Comparison of ENCODE assay signal across 8 mouse cellular contexts in genomic region chr8:111717488-111717792, GRCm38 (mm10). TPM values are rescaled to one million over a fixed set of nuclear protein-coding genes. Genes with fewer than 3 reads are reported as not detected.
DNase-seq lines count a peak whose midpoint lies in the region; ATAC-seq and TF ChIP-seq lines count a peak whose summit lies in the region.

No protein-coding gene starts in this region.

- TF ChIP-seq CTCF in embryonic fibroblast, embryonic 13.5 days (IDR thresholded peaks at IDR 0.05; ENCODE audit: borderline replicate concordance, insufficient read depth, low read length) = no peak

- no peaks in the 10 kb centered on the region for H3K9me3 ChIP-seq in limb, embryonic 12.5 days
- no peaks in the 10 kb centered on the region for H3K9me3 ChIP-seq in limb, embryonic 10.5 days (replicated peaks)
- H3K9me3 ChIP-seq in intestine, embryonic 15.5 days = no peaks in the 10 kb centered on the region
- H3K9me3 ChIP-seq in neural tube, embryonic 14.5 days (ENCODE audit: control insufficient read depth, low read length) = no peaks in the 10 kb centered on the region

- DNase-seq in limb, embryonic 10.5 days (ENCODE audit: low spot score) = no peak
- no peak for DNase-seq in embryo, embryonic 9.5 days (ENCODE audit: extremely low spot score)
- no peak for DNase-seq in thymus, postnatal 14 days
- DNase-seq in layer of hippocampus, adult 9-10 months (ENCODE audit: low spot score) = no peak

- no peaks in the 10 kb centered on the region for H3K27me3 ChIP-seq in limb, embryonic 12.5 days
- H3K27me3 ChIP-seq in limb, embryonic 10.5 days (ENCODE audit: low read depth, poor library complexity, severe bottlenecking) = no peaks in the 10 kb centered on the region
- H3K27me3 ChIP-seq in intestine, embryonic 15.5 days (replicated peaks) = no peaks in the 10 kb centered on the region
- H3K27me3 ChIP-seq in neural tube, embryonic 14.5 days (ENCODE audit: control insufficient read depth, insufficient read depth, low read length) = no peaks in the 10 kb centered on the region

- H3K4me1 ChIP-seq in limb, embryonic 12.5 days (replicated peaks) = peaks cover 16% of the 10 kb centered on the region
- peaks cover 20% of the 10 kb centered on the region for H3K4me1 ChIP-seq in limb, embryonic 10.5 days
- H3K4me1 ChIP-seq in embryonic fibroblast, embryonic 13.5 days (ENCODE audit: control insufficient read depth, insufficient read depth, low read length) = peaks cover 35% of the 10 kb centered on the region
- peaks cover 46% of the 10 kb centered on the region for H3K4me1 ChIP-seq in intestine, embryonic 15.5 days (replicated peaks)
- peaks cover 30% of the 10 kb centered on the region for H3K4me1 ChIP-seq in neural tube, embryonic 14.5 days (ENCODE audit: control insufficient read depth, insufficient read depth, low read length)

- 89% methylated on average over 4 of the region's 4 CpGs for WGBS in limb, embryonic 12.5 days
- WGBS in limb, embryonic 10.5 days = 91% methylated on average over 4 of the region's 4 CpGs
- WGBS in intestine, embryonic 15.5 days = 68% methylated on average over 4 of the region's 4 CpGs
- WGBS in neural tube, embryonic 14.5 days = 26% methylated on average over 4 of the region's 4 CpGs

- peaks cover 83% of the 10 kb centered on the region for H3K36me3 ChIP-seq in limb, embryonic 12.5 days
- H3K36me3 ChIP-seq in limb, embryonic 10.5 days = peaks cover 88% of the 10 kb centered on the region
- H3K36me3 ChIP-seq in intestine, embryonic 15.5 days = peaks cover 41% of the 10 kb centered on the region
- H3K36me3 ChIP-seq in neural tube, embryonic 14.5 days (ENCODE audit: control insufficient read depth, insufficient read depth, low read length) = peaks cover 34% of the 10 kb centered on the region

- TF ChIP-seq POLR2A in embryonic fibroblast, embryonic 13.5 days (IDR thresholded peaks at IDR 0.05; ENCODE audit: low read depth, low read length) = no peak

- no peak overlapping the region for H3K4me2 ChIP-seq in limb, embryonic 12.5 days
- peak overlapping the region; percentile 41 for H3K4me2 ChIP-seq in intestine, embryonic 15.5 days (replicated peaks)
- H3K4me2 ChIP-seq in neural tube, embryonic 14.5 days (ENCODE audit: low read depth, low read length) = no peak overlapping the region

- H3K9ac ChIP-seq in limb, embryonic 12.5 days (replicated peaks) = peak overlapping the region; percentile 5; the same call in 1 of the 2 replicates
- H3K9ac ChIP-seq in intestine, embryonic 15.5 days = peak overlapping the region; percentile 41
- H3K9ac ChIP-seq in neural tube, embryonic 14.5 days (replicated peaks; ENCODE audit: low read depth, low read length) = peak overlapping the region; percentile 30; the same call in 1 of the 2 replicates

- ATAC-seq in limb, embryonic 12.5 days (ENCODE audit: insufficient number of reproducible peaks, insufficient read depth, low FRiP score, low TSS enrichment, low read depth) = no peak
- no peak for ATAC-seq in intestine, embryonic 15.5 days
- ATAC-seq in neural tube, embryonic 14.5 days (ENCODE audit: low read depth) = 0 out of 2 replicates have a peak, but pooled peaks have one; percentile 4

- H3K27ac ChIP-seq in limb, embryonic 12.5 days = peak overlapping the region; percentile 46
- no peak overlapping the region for H3K27ac ChIP-seq in limb, embryonic 10.5 days
- peak overlapping the region; percentile 82 for H3K27ac ChIP-seq in embryonic fibroblast, embryonic 13.5 days (ENCODE audit: insufficient read depth, low read length)
- H3K27ac ChIP-seq in intestine, embryonic 15.5 days = peak overlapping the region; percentile 94
- H3K27ac ChIP-seq in neural tube, embryonic 14.5 days (ENCODE audit: low read depth, low read length) = peak overlapping the region; percentile 97

- H3K4me3 ChIP-seq in limb, embryonic 12.5 days (replicated peaks) = no peak overlapping the region
- H3K4me3 ChIP-seq in limb, embryonic 10.5 days = no peak overlapping the region
- H3K4me3 ChIP-seq in embryonic fibroblast, embryonic 13.5 days (ENCODE audit: insufficient read depth, low read length) = no peak overlapping the region
- no peak overlapping the region for H3K4me3 ChIP-seq in intestine, embryonic 15.5 days (replicated peaks)
- no peak overlapping the region for H3K4me3 ChIP-seq in neural tube, embryonic 14.5 days (ENCODE audit: low read depth, low read length)

RNA-seq across cellular contexts. Expression of gene Bcar1, which starts 26.2 kb away (rescaled TPM):
- polyA plus RNA-seq in limb, embryonic 12.5 days (2016; fragmentation: Nextera tagmentation; extraction: Ambion mirVana) = 39.5 and 39.7 TPM in 2 replicates
- polyA plus RNA-seq in limb, embryonic 10.5 days (2016; fragmentation: Nextera tagmentation; extraction: Ambion mirVana) = 50.2 and 50.4 TPM in 2 replicates
- polyA plus RNA-seq in embryonic fibroblast, embryonic 13.5 days (2011; ENCODE audit: insufficient read length, low read depth, missing spikeins) = 37.0 and 45.8 TPM in 2 replicates
- polyA plus RNA-seq in intestine, embryonic 15.5 days (2015; fragmentation: Nextera tagmentation; extraction: Ambion mirVana) = 40.8 and 44.2 TPM in 2 replicates
- polyA plus RNA-seq in neural tube, embryonic 14.5 days (2014; fragmentation: Nextera tagmentation; extraction: Ambion mirVana) = 47.6 and 56.4 TPM in 2 replicates

RNA-seq across cellular contexts. Expression of gene Ctrb1, which starts 26.6 kb away (rescaled TPM):
- not detected in 2 replicates for polyA plus RNA-seq in limb, embryonic 12.5 days (2016; fragmentation: Nextera tagmentation; extraction: Ambion mirVana)
- not detected in 2 replicates for polyA plus RNA-seq in limb, embryonic 10.5 days (2016; fragmentation: Nextera tagmentation; extraction: Ambion mirVana)
- polyA plus RNA-seq in embryonic fibroblast, embryonic 13.5 days (2011; ENCODE audit: insufficient read length, low read depth, missing spikeins) = not detected in 2 replicates
- polyA plus RNA-seq in intestine, embryonic 15.5 days (2015; fragmentation: Nextera tagmentation; extraction: Ambion mirVana) = 1,145 and 3,143 TPM in 2 replicates
- polyA plus RNA-seq in neural tube, embryonic 14.5 days (2014; fragmentation: Nextera tagmentation; extraction: Ambion mirVana) = not detected in 2 replicates

Comparison
In these comparisons a context has a peak if more than half of its experiments do, and no peak if none do; other contexts are left out.
1. RNA of gene Ctrb1, which starts 26.6 kb away (polyA plus RNA-seq): 1,145 to 3,143 TPM in intestine, embryonic 15.5 days; not detected in limb, embryonic 12.5 days, not detected in limb, embryonic 10.5 days, not detected in embryonic fibroblast, embryonic 13.5 days and not detected in neural tube, embryonic 14.5 days; every median in the first group is over 100 times any median in the second.
2. Peak in every context shown above with its lines, with median percentiles within 50 percentile points of each other: H3K9ac ChIP-seq.